Mouse (Mus musculus) left cerebral cortex, postnatal 14 days (tissue): Measurements from ENCODE around the gene Hipk2. TPM values are rescaled to one million over a fixed set of nuclear protein-coding genes. Genes with fewer than 3 reads are reported as not detected.
A peak's percentile ranks its signal among the peaks of the same experiment; 100 is the strongest.

ENCODE experiments used
- DNase-seq, 2 experiments: peaks; one replicate each; pipeline ENCODE4 v3.0.0; 2021 to 2022; ENCODE audit warnings: low spot score in 2 of 2, mixed read lengths in 1 of 2
- intact Hi-C: fragments of 180-260 bp; cut with DNase I; formaldehyde crosslinking; loops from one replicate; pipeline ENCODE4 v1.15.1; 2025
- total RNA-seq, 2 experiments: library from RNA; stranded (reverse); gene quantifications; 2 replicates each; pipeline ENCODE4 v1.2.3; 2021

The Hipk2 gene
- total RNA-seq, 2 experiments from 2014 or later = 48.3 to 52.3 TPM

DNA sequence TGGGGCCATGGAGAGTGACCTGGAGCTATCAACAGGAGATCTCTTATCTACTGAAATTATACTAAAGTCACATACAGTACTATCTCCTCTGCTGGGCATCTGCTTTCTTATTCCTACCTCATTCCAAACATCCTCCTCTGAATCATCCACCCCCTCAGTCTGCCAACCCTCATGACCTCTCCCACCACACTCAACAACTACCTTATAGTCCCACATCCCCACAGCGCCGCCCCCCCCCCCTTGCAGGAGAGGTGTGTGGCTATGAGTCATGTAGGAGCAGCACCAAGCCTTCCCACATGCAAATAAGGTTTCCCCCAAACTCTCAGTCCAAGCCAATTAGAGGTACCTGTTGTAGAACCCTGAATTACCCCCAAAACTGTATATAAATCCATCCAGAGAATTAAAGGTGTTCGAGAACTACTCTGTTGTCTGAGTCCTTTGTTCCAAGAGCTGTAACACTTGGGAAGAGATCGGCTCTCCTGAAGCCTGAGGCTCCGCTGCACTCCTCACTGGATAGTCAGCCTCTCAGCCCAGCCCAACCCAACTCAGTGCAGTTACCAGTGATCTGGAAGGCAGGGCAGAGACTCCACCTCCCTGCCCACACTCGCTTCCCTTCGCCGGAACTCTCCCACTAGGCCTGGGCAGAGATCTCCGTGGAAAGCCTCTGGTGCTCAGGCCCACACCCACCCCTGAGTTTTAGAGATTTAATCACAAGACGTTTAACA is 66.4 kb downstream of the Hipk2 start:
- DNase-seq = no peak
- intact Hi-C loops = no loop called here

DNA sequence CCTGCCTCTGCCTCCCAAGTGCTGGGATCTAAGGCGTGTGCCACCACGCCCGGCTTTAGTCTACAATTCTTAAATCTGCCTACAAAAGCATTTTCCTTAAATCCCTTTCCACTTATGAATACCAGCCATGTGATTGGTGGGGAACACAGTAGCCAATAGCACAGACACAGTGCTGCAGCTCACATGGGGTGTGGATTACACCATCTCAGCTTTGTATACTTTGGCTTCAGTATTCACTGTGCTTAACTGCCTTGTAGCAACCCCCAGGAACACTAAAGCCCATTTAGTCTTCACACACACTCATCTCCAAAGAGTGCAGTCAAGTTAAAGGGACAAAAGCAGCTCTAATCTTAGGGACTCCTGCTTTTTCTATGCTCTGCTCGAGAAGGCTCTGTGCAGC is 67.6 kb downstream of the Hipk2 start:
- DNase-seq = no peak
- intact Hi-C loops = no loop called here

DNA sequence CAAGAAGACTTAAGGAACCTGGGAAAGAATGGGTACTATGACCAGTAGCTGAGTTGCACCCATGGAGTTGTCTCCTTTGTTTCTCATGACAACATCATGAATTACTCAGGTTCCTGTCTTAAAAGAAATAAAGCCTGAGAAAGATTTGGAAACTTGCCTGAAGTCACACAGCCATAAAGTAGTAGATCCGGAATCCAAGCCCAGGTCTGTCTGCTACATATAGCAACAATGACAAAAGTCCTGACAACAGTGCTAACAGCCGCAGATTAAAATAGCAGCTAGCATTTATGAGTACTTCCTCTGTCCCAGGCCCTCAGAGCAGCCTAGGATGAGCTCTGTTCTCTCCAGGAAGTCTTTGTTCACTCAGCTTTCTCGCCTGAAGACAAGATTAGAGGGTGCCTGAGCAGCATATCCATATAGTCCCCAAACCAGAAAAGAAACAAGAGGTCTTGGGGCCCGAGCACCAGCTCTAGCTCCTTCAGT is 69.0 kb downstream of the Hipk2 start:
- intact Hi-C loops = no loop called here
- no peak for DNase-seq

- intact Hi-C loops = no loop called here
- no peak for DNase-seq
These were observed 70.4 kb downstream of the Hipk2 start for GRCm38 (mm10) chr6:38805612-38806011.

DNA sequence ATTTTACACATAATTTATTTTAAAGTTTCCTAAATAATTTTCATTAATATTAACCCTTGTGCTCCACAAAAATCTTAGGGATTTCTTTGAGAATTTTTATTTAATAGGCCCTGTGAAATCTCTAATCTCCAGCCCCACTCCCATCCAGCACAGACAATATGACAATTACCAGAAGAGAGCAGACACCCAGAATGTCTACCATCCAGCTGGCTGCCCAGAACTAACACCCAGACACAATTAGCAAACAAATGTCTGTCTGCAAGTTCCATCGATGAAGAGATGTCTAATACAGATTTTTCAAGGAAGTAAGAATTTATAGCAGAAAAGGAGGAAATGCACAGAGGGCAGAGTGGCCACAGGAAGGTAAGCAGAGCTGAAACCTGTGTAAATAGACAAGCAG is 74.7 kb downstream of the Hipk2 start:
- intact Hi-C loops = no loop called here
- DNase-seq = no peak

GRCm38 (mm10) chr6:38797548-38797947 is 78.4 kb downstream of the Hipk2 start:
- DNase-seq = no peak
- intact Hi-C loops = no loop called here

DNA sequence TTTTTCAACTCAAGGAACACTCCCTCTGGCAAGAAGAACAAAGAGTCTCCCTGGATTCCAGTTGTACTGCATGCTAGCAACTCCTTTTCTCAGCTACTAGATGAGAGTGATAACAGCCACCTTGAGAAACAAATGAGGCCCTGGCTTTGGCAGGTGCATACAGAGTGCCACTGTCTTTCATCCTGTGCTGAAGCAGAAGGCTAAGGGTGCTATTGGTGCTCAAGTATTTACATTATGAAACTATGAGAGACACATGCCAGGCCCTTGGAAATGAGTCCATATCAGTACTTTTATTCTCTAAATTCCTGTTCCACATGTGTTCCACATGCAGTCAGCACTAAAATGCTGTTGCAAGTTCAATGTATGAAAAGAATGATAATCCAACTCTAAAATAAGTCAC is 79.0 kb downstream of the Hipk2 start:
- DNase-seq = no peak
- intact Hi-C loops = no loop called here

DNA sequence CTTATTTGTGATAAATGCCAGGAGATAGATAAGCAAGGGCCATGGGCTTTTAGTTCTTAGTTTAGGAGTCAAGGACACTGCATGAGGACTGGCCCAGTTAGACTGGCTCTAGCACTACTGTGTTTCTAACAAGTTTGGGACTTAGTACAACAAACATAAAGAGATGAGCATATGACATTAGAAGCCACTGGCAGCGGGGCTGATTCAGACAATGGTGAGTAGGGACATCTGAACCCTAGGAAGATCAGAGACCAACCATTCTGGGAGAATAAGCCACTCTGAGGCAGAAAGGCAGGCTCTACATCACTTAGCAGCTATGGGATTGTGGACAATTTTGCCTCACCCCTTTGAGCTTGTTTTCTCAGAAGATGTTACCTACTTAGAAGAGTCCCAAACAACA is 79.6 kb downstream of the Hipk2 start:
- intact Hi-C loops = no loop called here
- DNase-seq = no peak

GRCm38 (mm10) chr6:38795096-38795816 is 80.7 kb downstream of the Hipk2 start:
- intact Hi-C loops = no loop called here
- DNase-seq = no peak

DNA sequence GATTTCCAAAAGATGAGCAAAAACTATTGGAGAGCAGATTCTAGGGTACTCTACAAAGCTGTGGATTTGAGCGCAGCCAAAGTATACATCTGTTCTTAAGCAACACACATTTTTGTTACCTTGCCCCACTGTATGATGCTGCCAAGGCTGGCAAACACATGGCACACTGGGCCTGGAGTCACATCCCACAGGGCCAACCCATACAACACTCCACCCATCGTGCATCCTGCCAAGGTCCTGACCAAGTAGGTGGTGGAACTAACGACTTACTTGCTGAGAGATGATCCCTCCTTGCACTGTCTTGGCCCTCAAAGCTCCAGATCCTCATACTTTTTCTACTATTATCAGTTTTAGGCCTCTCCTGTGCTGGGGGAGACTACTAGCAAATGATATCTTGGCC is 83.0 kb downstream of the Hipk2 start:
- intact Hi-C loops = no loop called here
- no peak for DNase-seq

DNA sequence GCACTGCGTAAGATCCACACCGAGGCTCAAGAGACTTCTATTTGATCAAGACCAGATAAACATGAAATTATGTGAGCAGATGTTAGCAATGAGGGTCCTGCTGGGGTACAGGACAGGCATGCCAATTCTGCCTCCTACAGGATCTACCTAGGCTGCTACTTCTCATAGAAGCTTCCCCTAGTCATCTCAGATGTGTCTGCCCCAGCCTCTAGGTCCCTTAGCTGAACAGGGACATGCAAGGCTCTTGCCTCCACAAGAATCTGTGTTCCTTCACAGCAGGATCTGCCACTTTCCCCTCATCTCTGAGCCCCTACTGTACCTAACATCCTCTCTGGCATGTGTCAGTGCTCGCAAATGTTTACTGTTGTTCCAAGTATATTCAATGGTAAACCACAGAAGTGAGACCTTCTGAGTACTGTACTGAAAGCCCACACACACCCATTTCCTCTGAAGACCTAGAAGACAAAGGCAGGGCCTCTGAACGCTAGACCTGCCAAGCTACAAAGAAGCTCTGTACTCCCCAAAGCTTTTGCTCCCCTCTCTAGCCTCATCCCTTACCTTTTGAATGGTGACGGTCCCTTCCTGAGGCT is 86.6 kb downstream of the Hipk2 start:
- DNase-seq = no peak
- intact Hi-C loops = no loop called here

DNA sequence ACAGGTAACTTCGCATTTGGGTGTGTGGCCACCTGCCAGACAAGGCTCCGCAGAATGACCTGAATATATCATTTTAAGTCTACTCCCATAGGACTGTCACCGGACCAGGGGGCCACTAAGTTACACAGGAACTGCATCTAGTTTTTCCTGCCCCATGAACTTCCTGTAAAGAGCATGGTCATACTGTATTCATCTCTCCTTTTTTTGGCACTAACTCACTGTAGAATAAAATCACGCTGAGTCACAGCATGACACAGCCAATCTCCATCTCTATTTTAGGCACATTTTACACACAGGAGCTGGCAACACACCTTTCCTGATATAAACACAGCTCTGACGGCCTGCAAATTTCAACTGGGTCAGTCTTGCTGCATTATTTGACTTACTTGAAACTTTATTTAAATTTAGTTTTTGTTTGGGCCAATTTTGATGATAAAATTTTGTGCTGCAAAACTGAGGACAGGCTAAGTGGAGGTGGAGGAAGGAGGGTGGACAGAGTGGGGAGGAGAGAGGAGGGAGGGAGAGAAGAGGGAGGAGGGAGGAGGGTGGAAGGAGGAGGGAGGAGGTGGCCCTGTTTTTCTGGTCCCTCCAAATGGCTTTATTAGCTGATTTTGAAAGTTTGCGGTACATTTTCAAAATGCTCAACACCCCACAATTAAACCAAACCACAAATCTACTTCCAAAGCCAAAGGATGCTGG is 88.0 kb downstream of the Hipk2 start:
- intact Hi-C loops = no loop called here
- DNase-seq = peak; percentile 36 to 37

DNA sequence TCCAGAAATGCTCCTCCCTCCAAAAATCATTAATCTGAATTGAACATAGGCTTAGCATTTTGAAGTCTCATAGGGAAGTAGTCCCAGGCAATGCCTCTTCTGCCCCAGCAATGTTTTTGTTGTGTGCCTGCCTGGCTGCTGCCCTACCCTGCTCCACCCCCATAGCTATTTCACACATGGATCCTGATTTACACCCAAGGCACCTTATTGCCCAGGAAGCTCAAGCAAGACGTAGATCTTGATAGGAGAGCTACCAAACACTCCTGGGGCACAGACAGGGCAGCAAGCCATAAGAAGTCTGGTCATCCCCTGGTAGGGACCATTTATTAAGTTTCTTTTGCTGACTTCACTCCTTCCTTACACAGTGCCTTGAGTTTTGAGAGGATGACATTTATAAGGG is 88.8 kb downstream of the Hipk2 start:
- intact Hi-C loops = no loop called here
- no peak for DNase-seq

DNA sequence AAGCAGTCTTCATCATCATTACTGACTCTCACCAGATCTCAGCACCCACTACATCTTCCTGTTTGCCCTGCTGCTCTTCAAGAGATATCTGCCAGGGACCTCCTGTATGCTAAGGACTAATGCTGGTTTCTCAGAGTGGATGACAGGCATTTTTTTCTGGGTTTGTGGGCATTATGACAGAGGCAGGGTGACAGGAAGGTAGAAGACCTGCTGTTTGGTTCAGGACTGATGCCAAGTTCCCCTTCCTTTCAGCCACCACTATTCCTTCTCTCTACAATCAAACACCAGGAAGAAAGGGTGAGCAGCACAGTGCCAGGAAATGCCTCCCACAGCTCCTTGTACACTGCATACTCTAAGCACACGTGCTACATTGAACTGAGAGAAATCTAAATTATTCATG is 90.2 kb downstream of the Hipk2 start:
- intact Hi-C loops = no loop called here
- peak in 1 of 2 experiments; percentile 20 for DNase-seq

DNA sequence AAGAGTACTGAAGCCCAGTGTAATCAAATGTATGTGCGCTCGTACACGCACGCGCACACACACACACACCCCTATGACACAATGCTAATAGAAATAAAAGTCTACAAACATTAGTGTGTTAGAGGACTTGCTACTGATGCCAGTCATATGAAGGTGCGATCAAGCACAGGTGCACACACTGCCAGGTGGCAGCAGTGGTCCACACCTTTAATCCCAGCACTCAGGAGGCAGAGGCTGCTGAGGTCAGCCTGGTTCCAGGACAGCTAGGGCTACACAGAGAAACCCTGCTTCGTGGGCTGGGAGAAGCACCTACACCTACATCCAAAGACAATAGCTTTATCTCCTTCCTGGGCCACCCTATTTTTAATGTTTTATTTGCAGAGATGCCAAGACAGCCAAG is 96.6 kb downstream of the Hipk2 start:
- intact Hi-C loops = no loop called here
- no peak for DNase-seq

- intact Hi-C loops = no loop called here
- DNase-seq = no peak
These were observed 97.1 kb downstream of the Hipk2 start for GRCm38 (mm10) chr6:38778887-38779286.

DNA sequence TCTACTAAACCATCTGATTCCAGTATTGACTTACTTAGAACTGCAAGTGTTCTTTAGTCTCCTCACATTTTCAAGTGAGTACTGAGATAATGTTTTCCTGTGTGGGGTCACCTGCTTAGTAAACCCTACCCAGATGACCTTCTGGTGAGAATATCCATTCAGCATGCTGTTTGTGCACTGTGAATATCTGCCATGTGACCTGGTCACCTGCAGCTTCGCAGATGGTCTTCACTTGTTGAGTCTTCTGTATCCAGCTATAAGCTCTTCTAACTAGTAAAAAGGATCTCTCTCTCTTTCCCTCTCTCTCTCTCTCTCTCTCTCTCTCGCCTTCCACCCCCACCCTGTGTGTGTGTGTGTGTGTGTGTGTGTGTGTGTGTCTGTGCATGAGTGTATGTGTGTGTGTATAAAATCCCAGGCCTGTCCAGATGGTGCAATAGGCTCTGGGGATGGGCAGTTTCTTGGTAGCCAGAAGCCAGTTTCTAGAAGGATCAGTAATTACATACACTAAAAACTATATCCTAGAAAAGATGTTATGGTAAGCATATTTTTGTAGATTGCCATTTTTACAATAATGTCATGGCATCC is 99.9 kb downstream of the Hipk2 start:
- intact Hi-C loops = no loop called here
- no peak for DNase-seq

DNA sequence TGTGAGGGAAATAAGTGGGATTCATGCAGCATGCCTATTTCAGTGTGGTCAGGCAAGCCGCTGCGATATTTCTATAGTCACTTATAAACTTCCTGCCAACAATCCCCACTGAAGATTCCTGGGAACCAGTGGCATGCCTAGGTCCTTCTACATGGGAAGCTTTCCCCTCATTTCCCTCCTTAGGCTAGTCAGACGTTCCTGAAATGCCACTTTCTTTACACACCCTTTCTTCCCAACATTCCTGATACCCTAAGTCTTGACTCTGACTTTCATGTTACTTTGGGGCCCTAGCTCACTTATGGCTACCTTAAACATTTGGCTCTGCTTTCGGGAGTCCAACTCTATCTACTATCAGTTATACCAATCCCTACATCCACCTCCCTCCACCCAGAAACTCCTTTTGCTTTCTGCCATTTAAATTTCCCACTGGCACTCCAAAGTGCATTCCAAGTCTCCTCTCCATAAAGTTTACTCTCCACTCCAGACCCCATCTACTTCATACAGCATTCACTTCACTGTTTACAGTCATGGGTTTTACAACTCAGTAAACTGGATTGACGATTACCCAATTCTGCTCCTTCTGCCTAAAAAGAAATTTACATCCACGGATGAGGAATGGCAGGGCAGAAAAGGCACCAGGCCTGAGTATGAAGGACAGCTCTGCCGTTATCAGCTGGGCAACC is 103.0 kb downstream of the Hipk2 start:
- DNase-seq = no peak
- intact Hi-C loops = no loop called here

DNA sequence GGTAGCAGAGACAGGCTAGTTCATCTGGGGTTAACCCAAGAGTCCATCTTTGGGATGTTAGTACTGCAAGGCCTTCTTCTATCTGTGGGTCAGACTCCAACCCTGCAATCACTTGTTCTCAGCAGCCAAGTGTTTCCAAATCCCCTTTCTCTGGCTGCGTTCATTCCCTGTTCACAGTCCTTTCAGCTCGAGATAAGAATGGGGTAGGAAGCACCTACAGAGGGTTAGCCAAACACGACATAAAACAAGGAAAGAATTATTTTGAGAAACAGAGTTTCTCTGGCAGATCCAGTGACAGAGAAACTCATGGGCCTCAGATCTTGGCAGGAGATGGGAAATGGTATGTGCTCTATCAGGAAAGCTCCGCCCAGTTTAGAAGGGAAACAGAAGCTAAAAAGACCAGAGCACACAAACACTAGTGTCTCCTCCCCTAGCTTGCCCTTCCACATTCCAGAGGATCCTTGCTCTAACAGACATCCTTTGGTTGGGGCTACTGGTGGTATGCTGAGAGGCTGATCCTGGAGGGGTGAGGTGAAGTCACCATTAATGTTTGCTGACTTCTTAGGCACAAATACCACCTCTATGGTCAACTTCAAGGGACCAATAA is 104.8 kb downstream of the Hipk2 start:
- no peak for DNase-seq

More for the DNA sequence above, 104.8 kb downstream of the Hipk2 start:
- intact Hi-C loops = no loop called here
